Mouse (Mus musculus) kidney, embryonic 16.5 days (tissue): ENCODE measurements around the gene Plpp3. TPM values are rescaled to one million over a fixed set of nuclear protein-coding genes. Genes with fewer than 3 reads are reported as not detected.

Experiments used
- ATAC-seq: fragments of 200-750 bp; cut with Nextera tagmentation; 2 replicates; pipeline ENCODE4 v1.8.0; 2017; ENCODE audit warnings: moderate TSS enrichment; ENCODE audit not compliant: low FRiP score, low TSS enrichment
- H3K27ac ChIP-seq: fragments of 300-500 bp; sonication (generic); 2 replicates; pipeline ENCODE4 v1.5.1; 2014; ENCODE audit warnings: low read length
- H3K27me3 ChIP-seq: fragments of 300-500 bp; sonication (generic); 2 replicates; pipeline ENCODE4 v1.6.1; 2014; ENCODE audit warnings: low read length, control low read depth, mixed read lengths; ENCODE audit not compliant: insufficient read depth
- H3K36me3 ChIP-seq: fragments of 300-500 bp; sonication (generic); 2 replicates; pipeline ENCODE4 v1.6.1; 2014; ENCODE audit warnings: low read length, control low read depth, mixed read lengths; ENCODE audit not compliant: insufficient read depth
- H3K4me1 ChIP-seq: fragments of 300-500 bp; sonication (generic); 2 replicates; pipeline ENCODE4 v1.6.1; 2014; ENCODE audit warnings: low read length, control low read depth, mixed read lengths; ENCODE audit not compliant: insufficient read depth
- H3K4me2 ChIP-seq: fragments of 300-500 bp; sonication (generic); replicated peaks from 2 replicates; pipeline ENCODE4 v1.6.1; 2014; ENCODE audit warnings: low read depth, low read length
- H3K4me3 ChIP-seq: fragments of 300-500 bp; sonication (generic); 2 replicates; pipeline ENCODE4 v1.5.1; 2014; ENCODE audit warnings: mild to moderate bottlenecking, low read length
- H3K9ac ChIP-seq: fragments of 300-500 bp; sonication (generic); replicated peaks from 2 replicates; pipeline ENCODE4 v1.6.1; 2014; ENCODE audit warnings: low read length
- H3K9me3 ChIP-seq: fragments of 300-500 bp; sonication (generic); 2 replicates; pipeline ENCODE4 v1.6.1; 2016; ENCODE audit warnings: low read length, control low read depth
- WGBS: fragments of 180-500 bp; shearing (Covaris S2); extraction: QIAGEN DNeasy Blood & Tissue Kit; methylation state at CpG from one replicate; pipeline ENCODE4 v1.1.7; 2014; 5-methylcytosine and 5-hydroxymethylcytosine counted together
- polyA plus RNA-seq: library from polyadenylated mRNA; unstranded; fragments of >200 nt; fragmentation: Nextera tagmentation; extraction: Ambion mirVana; gene quantifications from 2 replicates; pipeline ENCODE4 v1.2.1, GENCODE M21; 2015

Gene Plpp3
- polyA plus RNA-seq, 1 experiment from 2014 or later, result 76.3 TPM

GRCm38 (mm10) chr4:105169093-105169571 lies 12.0 kb downstream of the Plpp3 start:
- peak overlapping the region; percentile 91 for H3K27ac ChIP-seq
- peaks cover 40% of the 10 kb centered on the region for H3K4me1 ChIP-seq
- WGBS, result 56% methylated on average over 7 of the region's 7 CpGs
- no peaks in the 10 kb centered on the region for H3K27me3 ChIP-seq
- ATAC-seq, result no peak
- H3K36me3 ChIP-seq, result 0 out of 2 replicates have a peak, but pooled peaks cover 6% of the 10 kb centered on the region
- no peak overlapping the region for H3K4me2 ChIP-seq
- H3K9me3 ChIP-seq, result no peaks in the 10 kb centered on the region
- H3K4me3 ChIP-seq, result no peak overlapping the region
- no peak overlapping the region for H3K9ac ChIP-seq

- H3K9me3 ChIP-seq, result no peaks in the 10 kb centered on the region
- peaks cover 40% of the 10 kb centered on the region for H3K4me1 ChIP-seq
- no peaks in the 10 kb centered on the region for H3K27me3 ChIP-seq
- peak overlapping the region; percentile 28 for H3K4me2 ChIP-seq
- WGBS, result 46% methylated on average over 16 of the region's 16 CpGs
- peaks cover 9% of the 10 kb centered on the region; the same call in 1 of the 2 replicates for H3K36me3 ChIP-seq
- 0 out of 2 replicates have a peak overlapping the region, but pooled peaks have one; percentile 10 for H3K4me3 ChIP-seq
- peak overlapping the region; percentile 91 for H3K27ac ChIP-seq
- peak; percentile 87 for ATAC-seq
- no peak overlapping the region for H3K9ac ChIP-seq
These were observed 13.0 kb downstream of the Plpp3 start for GRCm38 (mm10) chr4:105169826-105170810.

GRCm38 (mm10) chr4:105170811-105171401 lies 13.8 kb downstream of the Plpp3 start:
- WGBS, result 73% methylated on average over 9 of the region's 9 CpGs
- Histone ChIP-seq H3K36me3 (peaks cover 9% of the 10 kb centered on the region; the same call in 1 of the 2 replicates), H3K4me2 (peak overlapping the region; percentile 28), H3K27ac (peak overlapping the region; percentile 89), H3K27me3 (no peaks in the 10 kb centered on the region), H3K4me1 (peaks cover 40% of the 10 kb centered on the region), H3K9ac (no peak overlapping the region), H3K4me3 (0 out of 2 replicates have a peak overlapping the region, but pooled peaks have one; percentile 10), H3K9me3 (no peaks in the 10 kb centered on the region)
- 0 out of 2 replicates have a peak, but pooled peaks have one; percentile 7 for ATAC-seq

GRCm38 (mm10) chr4:105171432-105171831 lies 14.3 kb downstream of the Plpp3 start:
- Histone ChIP-seq H3K9ac (no peak overlapping the region), H3K4me2 (no peak overlapping the region), H3K36me3 (peaks cover 9% of the 10 kb centered on the region; the same call in 1 of the 2 replicates), H3K4me3 (no peak overlapping the region), H3K27me3 (no peaks in the 10 kb centered on the region), H3K4me1 (peaks cover 40% of the 10 kb centered on the region), H3K9me3 (no peaks in the 10 kb centered on the region), H3K27ac (peak overlapping the region; percentile 89)
- no peak for ATAC-seq
- 80% methylated on average over 3 of the region's 3 CpGs for WGBS

- Histone ChIP-seq H3K27ac (no peak overlapping the region), H3K36me3 (peaks cover 9% of the 10 kb centered on the region; the same call in 1 of the 2 replicates), H3K4me1 (peaks cover 27% of the 10 kb centered on the region)
These were observed 17.6 kb downstream of the Plpp3 start for GRCm38 (mm10) chr4:105174778-105175177.

GRCm38 (mm10) chr4:105175255-105176035 lies 18.3 kb downstream of the Plpp3 start:
- H3K27me3 ChIP-seq, result no peaks in the 10 kb centered on the region
- WGBS, result 67% methylated on average over 16 of the region's 16 CpGs
- peaks cover 21% of the 10 kb centered on the region for H3K4me1 ChIP-seq
- no peak overlapping the region for H3K4me2 ChIP-seq
- no peak for ATAC-seq
- H3K4me3 ChIP-seq, result no peak overlapping the region
- peaks cover 9% of the 10 kb centered on the region; the same call in 1 of the 2 replicates for H3K36me3 ChIP-seq
- no peak overlapping the region for H3K27ac ChIP-seq
- H3K9ac ChIP-seq, result no peak overlapping the region
- H3K9me3 ChIP-seq, result no peaks in the 10 kb centered on the region

More at GRCm38 (mm10) chr4:105174778-105175177, 17.6 kb downstream of the Plpp3 start:
- no peak overlapping the region for H3K9ac ChIP-seq
- WGBS, result 79% methylated on average over 4 of the region's 4 CpGs
- no peak for ATAC-seq
- H3K9me3 ChIP-seq, result no peaks in the 10 kb centered on the region
- H3K4me2 ChIP-seq, result no peak overlapping the region
- H3K4me3 ChIP-seq, result no peak overlapping the region
- H3K27me3 ChIP-seq, result no peaks in the 10 kb centered on the region

GRCm38 (mm10) chr4:105181014-105181658 lies 24.0 kb downstream of the Plpp3 start:
- Histone ChIP-seq H3K9ac (no peak overlapping the region), H3K27me3 (no peaks in the 10 kb centered on the region), H3K4me1 (peaks cover 32% of the 10 kb centered on the region), H3K4me2 (no peak overlapping the region), H3K36me3 (0 out of 2 replicates have a peak, but pooled peaks cover 4% of the 10 kb centered on the region), H3K9me3 (no peaks in the 10 kb centered on the region), H3K4me3 (no peak overlapping the region), H3K27ac (no peak overlapping the region)
- 45% methylated on average over 16 of the region's 16 CpGs for WGBS
- ATAC-seq, result no peak

GRCm38 (mm10) chr4:105181659-105182167 lies 24.6 kb downstream of the Plpp3 start:
- Histone ChIP-seq H3K4me1 (peaks cover 32% of the 10 kb centered on the region), H3K27me3 (no peaks in the 10 kb centered on the region), H3K4me2 (no peak overlapping the region), H3K4me3 (no peak overlapping the region), H3K9me3 (no peaks in the 10 kb centered on the region), H3K27ac (no peak overlapping the region), H3K36me3 (0 out of 2 replicates have a peak, but pooled peaks cover 4% of the 10 kb centered on the region), H3K9ac (no peak overlapping the region)
- ATAC-seq, result no peak
- WGBS, result 50% methylated on average over 3 of the region's 3 CpGs
